Mouse (Mus musculus) fibroblast of lung, adult 2 months (primary cell): ENCODE data around the gene Slc9a3r2.
"Not testable (repeated sequence)": the region's sequence is repeated elsewhere in the genome, so short reads cannot be mapped to it uniquely, and the experiment has no call there.

ENCODE experiments used
- DNase-seq: peaks from one replicate; pipeline ENCODE4 v3.0.0-alpha.2; 2011; ENCODE audit warnings: low read depth

Gene Slc9a3r2

GRCm38 (mm10) chr17:24650070-24650616, at the start of gene Slc9a3r2:
TSS of gene Slc9a3r2 (minus strand) at chr17:24650327.
- DNase-seq, result no peak

GRCm38 (mm10) chr17:24699473-24699872, 49.3 kb upstream of the Slc9a3r2 start:
- DNase-seq, result no peak

GRCm38 (mm10) chr17:24698715-24699114, 48.6 kb upstream of the Slc9a3r2 start:
- DNase-seq, result no peak

- no peak for DNase-seq
Observed at GRCm38 (mm10) chr17:24697985-24698384, 47.9 kb upstream of the Slc9a3r2 start.

GRCm38 (mm10) chr17:24696011-24696697, 46.0 kb upstream of the Slc9a3r2 start, which contains the start of the genes Gfer and Noxo1:
TSS of gene Gfer (minus strand) at chr17:24696156.
TSS of gene Noxo1 (plus strand) at chr17:24696234.
- DNase-seq, result no peak

GRCm38 (mm10) chr17:24695326-24696010, 45.3 kb upstream of the Slc9a3r2 start:
- no peak for DNase-seq

- no peak for DNase-seq
Observed at GRCm38 (mm10) chr17:24692385-24692784, 42.3 kb upstream of the Slc9a3r2 start.

- no peak for DNase-seq
Observed at GRCm38 (mm10) chr17:24689251-24690081, 39.3 kb upstream of the Slc9a3r2 start, which contains the start of gene Syngr3. TSS of gene Syngr3 (minus strand) at chr17:24689955.

- DNase-seq, result no peak
Observed at GRCm38 (mm10) chr17:24687599-24687998, 37.5 kb upstream of the Slc9a3r2 start.

- no peak for DNase-seq
Observed at GRCm38 (mm10) chr17:24687146-24687595, 37.0 kb upstream of the Slc9a3r2 start.

- no peak for DNase-seq
Observed at GRCm38 (mm10) chr17:24686514-24686913, 36.4 kb upstream of the Slc9a3r2 start.

GRCm38 (mm10) chr17:24677500-24678080, 27.5 kb upstream of the Slc9a3r2 start:
- no peak for DNase-seq

GRCm38 (mm10) chr17:24676877-24677276, 26.8 kb upstream of the Slc9a3r2 start:
- no peak for DNase-seq

GRCm38 (mm10) chr17:24676187-24676586, 26.1 kb upstream of the Slc9a3r2 start:
- no peak for DNase-seq

- DNase-seq, result no peak
Observed at GRCm38 (mm10) chr17:24674277-24674676, 24.1 kb upstream of the Slc9a3r2 start.

GRCm38 (mm10) chr17:24672141-24672540, 22.0 kb upstream of the Slc9a3r2 start:
- DNase-seq, result peak; percentile 40

GRCm38 (mm10) chr17:24671346-24671745, 21.2 kb upstream of the Slc9a3r2 start:
- no peak for DNase-seq

GRCm38 (mm10) chr17:24670246-24670844, 20.2 kb upstream of the Slc9a3r2 start:
- DNase-seq, result no peak

GRCm38 (mm10) chr17:24669545-24670245, 19.6 kb upstream of the Slc9a3r2 start, which contains the start of gene Zfp598:
TSS of gene Zfp598 (plus strand) at chr17:24669687.
- peak; percentile 69 for DNase-seq

- not testable (repeated sequence) for DNase-seq
Observed at GRCm38 (mm10) chr17:24669214-24669544, 19.1 kb upstream of the Slc9a3r2 start.

GRCm38 (mm10) chr17:24667416-24667815, 17.3 kb upstream of the Slc9a3r2 start:
- no peak for DNase-seq
